Mouse (Mus musculus) thymus, postnatal 10 days (tissue): ENCODE measurements around the gene Chn2.

Experiments used
- DNase-seq, 2 experiments: peaks; one replicate each; pipeline ENCODE4 v3.0.0; 2021; ENCODE audit warnings: low spot score in 2 of 2

Gene Chn2

DNA sequence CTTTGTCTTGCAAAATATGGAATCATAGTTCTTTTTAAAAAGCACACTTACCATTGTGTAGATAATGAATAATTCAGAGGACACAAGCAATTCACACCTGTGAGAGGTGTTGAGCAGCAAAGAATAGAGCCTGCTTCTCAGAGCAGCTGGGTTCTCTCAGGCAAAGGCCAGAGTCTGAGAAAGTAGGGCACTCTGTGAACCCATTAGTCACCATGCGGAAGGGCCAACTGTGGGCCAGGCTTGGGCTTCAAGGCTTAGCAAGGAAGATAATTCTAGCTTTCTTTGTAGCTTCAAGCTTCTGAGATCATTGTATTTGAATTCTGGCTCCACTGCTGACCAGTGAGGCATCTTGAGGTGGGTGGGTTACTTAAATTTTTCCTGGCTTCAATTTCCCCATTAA, 2.8 kb downstream of the Chn2 start:
- no peak for DNase-seq

DNA sequence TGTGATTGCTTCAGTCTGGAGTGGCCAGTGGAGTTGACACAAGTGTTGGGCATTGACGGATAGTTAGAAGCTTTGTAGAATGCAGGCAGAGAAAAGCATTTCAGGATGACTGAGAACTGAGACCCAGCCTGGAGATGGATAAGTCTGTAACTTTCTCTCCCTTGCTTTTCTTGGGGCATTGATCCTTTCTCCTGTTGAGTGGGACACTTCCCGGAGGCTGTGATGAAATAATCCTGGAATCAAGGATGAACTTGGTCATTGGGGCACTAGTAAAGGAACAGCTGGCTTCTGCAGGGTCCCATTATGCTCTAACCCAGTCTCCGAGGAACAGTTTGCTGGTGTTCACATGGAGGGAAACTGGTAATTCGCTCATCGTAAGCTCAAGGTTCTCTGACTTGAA, 4.2 kb downstream of the Chn2 start:
- no peak for DNase-seq

DNA sequence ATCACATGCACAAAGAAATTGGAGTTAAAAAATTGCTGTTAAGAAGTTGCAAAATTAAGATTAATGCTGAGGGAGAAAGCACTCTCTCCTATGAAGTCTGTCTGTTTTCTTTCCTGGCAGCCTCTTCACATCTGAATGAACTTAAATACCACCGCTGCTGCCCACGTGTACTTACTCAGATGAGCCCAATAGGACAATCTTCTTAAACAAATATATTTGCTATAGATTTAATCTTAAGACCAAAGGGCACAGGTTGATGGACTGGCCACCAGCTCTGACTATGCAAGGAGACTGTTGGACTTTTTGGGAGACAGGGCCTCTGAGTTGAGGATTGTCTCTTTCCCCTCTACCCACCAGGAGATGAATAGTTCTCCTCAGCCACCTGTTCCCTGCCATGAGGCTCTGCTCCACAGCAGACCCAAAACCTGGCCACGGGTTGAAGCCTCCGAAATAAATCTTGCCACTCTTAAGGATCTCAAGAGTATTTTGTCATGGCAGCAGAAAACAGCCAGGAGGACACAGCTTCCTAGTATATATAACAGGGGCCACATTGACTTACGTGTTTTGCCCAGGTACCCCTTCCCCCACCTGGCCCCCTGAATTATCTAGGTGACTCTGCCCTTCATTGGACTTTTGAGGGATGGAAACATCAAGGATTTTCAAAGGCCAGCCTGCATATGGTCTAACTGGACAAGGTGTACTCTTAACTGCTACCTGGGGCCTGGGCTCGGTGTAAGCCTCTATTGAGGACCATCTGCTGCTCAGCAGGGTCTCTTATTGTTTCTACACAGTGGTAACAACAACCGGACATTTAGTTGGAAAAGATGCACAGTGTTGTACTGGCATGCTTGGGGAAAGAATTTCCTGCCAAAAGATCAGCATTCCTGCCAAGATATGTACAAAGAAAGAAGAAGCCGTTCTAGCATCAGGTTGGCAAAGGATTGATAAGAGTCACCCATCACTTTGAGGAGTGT, 6.7 kb downstream of the Chn2 start:
- DNase-seq: no peak

DNA sequence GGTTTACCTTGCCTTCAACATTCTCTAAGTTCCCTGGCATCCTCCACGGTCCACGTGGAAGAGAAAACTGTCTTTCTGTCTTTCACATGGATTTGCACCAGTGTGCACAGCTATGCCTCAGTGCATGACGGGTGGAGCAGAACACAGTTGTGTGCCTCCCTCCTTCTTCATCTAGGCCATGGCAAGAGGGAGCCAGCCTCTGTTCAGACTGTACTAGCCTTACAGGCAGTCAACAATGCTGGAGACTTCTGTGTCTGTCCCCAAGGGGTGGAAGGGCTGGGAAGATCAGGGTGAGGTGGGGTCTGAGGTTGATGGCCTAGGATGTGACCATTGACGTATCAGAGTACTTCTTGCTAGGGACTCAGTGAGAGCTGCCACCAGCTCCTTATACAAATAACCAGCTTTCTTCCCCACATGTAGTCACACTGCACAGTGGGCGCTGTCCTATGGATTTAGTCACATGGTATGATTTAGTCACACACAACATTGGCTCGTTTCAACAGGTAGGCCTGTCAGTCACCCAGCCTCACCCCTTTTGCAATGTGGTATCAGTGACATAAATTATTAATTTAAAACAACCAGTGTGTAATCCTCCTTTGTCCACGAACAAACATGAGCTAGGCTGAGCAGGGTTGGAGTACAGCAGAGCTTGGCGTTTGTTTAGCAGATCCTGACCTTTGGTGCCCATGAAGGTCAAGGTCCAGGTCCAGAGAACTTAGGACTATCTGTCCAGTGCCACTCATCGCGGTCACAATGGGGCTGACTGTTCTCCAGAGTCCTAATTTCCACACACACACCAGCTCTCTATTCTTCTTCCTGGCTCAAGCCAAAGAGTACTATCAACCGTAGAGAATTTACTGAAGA, 7.8 kb downstream of the Chn2 start:
- DNase-seq: no peak

DNA sequence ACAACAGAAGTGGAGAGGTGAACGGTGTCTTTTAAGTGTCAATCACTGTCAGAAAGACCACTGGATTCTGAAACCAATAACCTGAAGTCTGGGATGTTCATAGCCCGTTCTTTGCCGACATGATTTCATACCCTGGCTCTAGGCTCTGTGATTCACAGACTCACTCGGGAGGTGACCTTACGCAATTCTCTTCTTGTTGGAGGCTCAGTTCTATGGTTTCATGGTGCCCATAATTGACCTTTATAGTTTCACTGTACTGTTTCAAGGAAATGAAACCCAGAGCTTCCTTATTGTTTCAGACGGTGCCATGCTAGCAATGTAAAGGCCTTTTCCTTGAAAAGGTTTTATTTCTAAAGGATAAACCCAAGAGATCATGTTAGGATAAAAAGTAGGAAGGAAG, 9.4 kb downstream of the Chn2 start:
- no peak for DNase-seq

DNA sequence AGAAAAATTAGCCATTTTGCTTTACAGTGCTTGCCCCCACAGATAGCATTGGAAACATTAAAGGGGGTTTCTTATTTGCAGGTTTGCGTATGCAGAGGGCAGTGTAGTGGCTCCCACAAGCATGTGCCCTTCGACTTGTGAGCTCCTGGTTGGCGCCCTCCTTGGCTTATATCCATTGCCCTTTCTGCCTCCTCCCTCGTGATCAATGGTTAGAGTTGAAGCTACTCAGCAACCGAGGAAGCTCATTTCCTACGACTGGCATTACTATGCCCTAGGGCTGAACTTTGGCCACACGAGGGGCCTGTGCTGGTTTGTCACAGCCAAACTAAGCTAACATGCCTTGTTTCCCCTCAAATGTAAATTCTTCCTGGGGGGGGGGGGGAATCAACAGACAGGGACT, 11.8 kb downstream of the Chn2 start:
- no peak for DNase-seq

DNA sequence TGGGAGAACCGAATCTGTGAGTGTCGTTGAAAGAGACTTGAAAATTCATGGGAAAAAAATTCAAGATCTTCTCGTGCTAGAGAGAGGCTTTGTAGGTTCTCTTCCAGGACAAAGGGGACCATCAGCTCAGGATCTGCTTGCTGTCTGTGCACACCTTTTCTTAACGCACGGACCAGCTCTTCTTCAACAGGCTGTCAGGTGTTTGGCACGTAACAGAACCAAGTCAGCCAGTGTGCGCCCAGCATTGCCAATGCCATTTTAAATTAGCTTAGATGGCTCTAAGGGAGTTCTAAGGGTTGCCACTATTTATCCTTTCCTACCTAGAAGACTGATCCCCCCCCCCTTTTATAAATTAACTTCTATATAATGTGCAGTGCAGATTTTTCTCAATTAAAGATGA, 12.8 kb downstream of the Chn2 start:
- DNase-seq: no peak

DNA sequence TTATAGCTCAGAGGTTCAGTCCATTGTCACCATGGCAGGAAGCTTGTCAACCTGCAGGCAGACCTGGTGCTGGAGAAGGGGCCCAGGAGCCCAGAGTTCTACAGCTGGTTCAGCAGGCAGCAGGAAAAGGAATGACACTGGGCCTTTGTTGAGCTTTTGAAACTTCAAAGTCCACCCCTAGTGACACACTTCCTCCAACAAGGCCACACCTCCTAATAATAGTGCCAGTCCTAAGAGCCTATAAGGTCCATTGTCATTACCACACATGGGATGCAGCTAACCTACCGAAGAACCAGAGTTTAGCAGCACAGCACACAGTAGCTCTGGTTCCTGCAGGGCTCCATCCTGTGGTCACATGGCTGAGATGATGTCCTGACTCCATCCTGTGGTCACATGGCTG, 13.3 kb downstream of the Chn2 start:
- DNase-seq: no peak

DNA sequence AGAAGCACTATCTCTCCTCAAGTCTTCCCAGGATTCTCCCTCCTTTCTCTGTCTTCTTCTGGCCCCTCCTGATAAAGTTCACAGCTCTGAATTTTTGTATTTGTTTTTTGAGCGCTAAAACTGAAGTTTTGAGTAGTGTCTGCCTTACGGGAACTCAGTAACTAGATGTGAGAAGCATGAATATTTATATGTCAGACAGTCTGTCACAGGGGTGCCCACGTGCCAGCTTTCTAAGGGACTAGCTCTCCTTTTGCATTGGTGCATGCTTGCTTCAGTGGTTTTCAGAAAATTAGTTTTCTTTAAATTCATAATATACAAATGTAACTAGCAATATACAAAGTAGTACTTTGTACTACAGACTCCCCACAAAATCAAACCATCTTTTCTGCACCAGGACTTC, 14.0 kb downstream of the Chn2 start:
- no peak for DNase-seq

DNA sequence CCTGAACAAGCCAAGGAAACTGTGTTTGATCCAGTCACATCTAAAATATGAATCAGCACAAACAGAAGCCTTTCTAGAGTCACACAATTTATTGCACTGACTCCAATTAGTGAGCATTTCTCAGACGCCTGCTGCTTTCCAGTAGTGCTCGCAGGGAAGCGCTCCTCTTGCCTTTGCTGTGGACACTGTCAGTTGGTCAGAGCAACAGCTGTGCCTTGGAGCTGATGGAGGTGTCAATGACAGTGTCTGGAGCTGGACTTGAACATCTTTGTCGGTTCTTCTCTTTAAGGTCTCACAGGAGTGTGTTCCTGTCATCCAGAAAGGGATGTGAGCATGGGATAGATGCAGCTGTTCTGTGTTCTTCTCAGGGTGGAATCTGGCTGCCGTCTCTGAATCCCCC, 16.0 kb downstream of the Chn2 start:
- DNase-seq: no peak

DNA sequence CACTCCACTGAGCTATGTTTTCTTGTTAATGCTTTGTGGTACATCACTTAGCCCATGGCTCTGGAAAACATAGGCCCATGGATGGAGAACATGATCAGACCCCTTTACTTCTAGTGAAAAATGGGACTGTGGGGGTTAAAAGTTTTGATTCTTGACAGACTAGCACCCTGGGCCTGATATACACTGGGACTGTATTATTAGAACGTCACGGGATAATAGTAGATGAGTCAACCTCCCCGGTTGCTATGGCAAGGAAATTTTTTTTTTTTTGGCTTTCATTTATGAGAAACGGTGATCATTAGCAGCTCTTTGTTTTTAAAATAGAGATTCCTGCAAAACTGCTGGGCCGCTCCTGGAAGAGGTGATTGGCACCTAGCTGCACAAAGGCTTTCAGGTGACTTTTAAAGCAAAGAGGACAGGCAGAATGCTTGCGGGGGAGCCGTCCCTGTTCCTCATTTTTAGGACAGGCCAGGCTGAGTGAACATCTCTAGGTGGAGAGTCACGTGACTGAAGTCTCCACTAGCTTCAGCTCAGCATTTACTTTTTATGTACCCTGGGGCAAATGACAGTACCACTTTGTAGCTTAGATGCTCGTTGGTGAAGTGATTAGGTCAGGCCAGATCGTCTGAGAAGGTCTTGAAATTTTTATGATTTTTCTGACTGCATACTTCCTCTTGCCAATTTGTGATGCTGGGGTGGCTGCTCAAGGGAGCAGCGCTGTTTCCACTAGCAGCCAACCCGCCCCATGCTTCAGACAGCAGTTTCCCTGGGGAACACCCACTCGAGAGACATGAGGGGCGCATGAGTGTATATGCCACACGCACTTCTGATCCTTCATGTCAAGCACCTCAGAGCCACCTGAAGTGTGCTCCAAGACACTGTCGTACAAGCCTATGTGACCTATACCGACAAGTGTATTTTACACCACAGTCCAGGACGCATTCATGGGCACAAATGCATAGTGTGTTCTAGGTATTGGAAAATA, 17.5 kb downstream of the Chn2 start:
- DNase-seq: no peak

DNA sequence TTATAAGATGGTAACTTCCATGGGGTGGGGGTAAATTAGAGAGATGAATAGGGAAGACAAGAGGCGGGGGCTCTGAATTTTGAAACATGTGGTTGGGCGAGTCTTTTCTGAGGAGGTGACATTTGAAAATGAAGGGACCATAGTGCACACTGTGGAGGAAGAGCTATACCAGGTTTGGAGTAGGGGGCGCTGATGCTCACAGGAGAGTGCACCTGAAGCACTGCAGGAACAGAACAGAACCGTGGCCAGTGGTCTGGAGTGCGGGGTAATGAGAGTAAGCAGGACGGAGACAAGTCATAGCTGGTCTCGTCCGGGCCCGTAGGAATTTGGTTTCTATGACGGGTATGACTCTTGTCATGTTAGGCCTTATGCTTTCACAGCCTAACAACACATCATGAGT, 18.3 kb downstream of the Chn2 start:
- DNase-seq: no peak

DNA sequence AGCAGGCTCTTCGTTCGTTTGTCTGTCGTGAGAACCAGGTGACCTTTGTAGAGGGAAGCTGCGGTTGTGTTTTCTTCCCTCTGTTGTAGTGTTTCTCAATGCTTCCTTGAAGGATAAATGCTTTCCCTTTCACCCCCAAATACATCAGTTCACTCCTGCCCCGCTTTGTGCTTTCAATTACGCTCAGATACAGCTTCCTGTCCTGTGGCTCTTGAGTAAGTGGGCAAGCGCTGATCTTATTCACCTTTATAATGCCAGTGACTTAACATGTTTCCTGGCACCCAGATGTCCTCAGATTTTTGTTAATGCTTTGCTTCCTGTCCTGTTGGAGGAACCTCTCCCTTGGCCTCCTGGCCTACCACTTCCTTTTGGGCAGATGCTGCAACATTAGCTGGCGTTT, 19.5 kb downstream of the Chn2 start:
- DNase-seq: no peak

DNA sequence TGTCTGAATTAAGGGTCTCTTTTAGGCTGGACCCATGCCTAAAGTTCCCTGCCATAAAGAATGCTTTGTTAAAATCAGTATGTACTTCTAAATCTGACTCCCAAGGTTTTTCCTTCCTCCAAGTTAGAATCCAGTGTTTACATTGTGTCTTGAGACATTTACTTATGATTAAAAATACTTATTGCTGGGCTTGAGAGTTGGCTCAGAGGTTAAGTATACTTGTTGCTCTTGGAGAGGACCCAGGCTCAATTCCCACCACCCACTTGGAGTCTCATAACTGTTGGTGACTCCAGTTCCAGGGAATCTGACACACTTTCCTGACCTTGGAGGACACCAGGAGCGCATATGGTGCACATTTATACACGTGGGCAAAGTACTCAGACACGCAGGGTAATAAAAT, 20.9 kb downstream of the Chn2 start:
- no peak for DNase-seq

DNA sequence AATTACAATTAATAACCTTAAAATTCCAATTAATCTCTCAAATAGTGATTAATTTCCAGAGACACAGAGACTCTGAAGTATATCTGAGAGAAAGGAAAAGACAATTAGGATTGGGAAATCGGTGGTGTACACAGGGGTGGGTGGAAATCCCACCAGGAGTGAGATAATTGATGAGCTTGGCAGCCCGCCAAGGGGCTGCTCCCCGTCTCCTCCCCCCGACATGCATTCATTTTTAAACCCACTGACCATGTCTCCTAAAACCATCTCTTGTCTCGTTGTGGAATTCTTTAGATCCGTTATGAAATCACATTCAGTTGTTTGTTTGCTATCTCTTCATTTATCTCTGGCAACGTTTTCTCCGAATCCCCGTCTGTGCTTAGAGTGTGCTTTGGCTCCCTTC, 22.0 kb downstream of the Chn2 start:
- DNase-seq: no peak

DNA sequence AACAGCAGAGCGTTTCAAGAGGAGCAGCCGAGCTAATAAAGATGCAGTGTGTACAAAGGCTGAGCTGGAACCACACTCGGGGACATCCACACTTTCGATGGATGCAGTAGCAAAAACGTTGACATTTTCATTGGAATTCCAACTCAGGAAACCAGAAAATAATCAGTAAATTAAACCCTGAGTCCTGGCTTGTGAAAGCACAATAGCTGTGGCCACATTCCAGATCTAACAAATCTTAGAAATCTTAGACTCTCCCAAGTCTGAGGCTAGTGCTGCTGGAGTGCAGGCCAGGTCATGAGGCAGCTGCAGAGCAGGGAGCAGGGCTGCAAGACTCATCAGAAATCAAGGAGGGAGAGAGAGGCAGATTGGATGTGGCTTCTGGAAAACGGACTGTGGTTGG, 24.5 kb downstream of the Chn2 start:
- no peak for DNase-seq

DNA sequence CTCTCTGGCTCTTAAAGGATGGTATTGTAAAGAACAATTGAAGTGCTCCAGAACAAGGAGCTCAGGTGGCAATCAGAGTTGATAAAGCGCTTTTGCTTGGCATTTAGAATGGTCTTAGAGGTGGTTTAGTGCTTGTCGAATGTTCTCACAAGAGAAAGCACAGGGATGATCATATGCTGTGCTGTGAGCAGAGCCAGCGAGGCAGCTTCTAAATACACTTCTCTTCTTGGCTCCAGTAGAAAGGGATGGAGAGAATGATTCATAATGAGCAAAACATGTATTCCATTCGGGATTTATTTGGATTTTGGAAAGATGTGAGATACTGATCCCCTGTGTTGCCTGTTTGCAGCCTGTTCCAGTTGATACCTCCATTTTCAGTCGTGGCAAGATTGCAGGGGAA, 28.0 kb downstream of the Chn2 start:
- no peak for DNase-seq

DNA sequence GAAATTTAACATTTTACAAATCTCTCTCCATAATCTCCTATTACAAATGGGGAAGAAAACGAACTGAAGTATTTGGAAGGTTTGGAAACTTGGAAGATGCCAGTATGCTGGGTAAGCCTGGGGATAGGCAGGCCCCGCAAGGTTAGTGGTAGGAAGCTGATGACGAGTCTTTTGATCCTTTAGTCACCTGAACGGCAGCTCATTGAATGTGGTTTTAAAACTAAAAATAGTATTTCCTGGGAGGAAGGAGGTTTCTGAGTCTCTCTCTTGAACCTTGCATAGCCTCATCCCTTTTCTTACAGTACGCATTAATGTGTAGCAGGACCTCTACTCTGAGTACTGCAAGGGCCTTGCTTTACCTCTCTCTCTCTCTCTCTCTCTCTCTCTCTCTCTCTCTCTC, 29.5 kb downstream of the Chn2 start:
- DNase-seq: no peak

DNA sequence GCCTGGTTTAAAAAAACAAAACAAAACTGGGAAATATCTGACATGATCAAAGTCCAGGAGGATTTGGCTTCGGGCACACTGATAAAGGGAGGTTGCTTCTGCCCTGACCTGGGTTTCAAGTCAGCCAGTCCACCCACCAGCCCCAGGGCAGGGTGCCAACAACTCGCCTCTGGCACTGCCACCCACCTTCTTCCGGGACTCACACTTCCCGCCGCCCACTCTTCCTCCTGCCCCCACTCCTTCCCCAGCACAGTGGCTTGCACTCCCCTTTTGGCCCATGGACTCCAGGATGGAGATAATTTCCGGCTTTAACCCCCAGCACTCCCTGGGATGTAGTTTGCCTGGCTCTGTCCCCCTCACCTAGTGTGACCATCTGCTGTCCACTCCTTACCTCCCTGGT, 31.4 kb downstream of the Chn2 start:
- DNase-seq: no peak

DNA sequence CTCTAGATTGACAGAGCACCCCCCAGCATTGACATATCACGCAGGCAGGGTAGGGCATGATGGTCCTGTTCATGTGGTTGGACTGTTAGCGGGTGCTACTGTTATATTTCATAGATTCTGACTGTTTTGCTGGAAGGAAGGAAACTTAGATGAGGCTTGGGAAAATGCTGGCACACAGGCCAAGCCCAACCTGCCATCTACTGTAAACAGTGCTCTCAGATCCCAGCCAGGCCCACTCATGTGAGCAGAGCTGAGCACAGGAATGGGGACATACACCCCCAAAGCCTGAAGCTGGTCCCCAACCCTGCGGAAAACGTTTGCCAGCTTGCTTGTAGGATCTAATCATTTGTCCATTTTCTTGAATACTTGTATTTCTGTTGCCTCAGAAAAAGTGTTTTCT, 32.1 kb downstream of the Chn2 start:
- DNase-seq: no peak

DNA sequence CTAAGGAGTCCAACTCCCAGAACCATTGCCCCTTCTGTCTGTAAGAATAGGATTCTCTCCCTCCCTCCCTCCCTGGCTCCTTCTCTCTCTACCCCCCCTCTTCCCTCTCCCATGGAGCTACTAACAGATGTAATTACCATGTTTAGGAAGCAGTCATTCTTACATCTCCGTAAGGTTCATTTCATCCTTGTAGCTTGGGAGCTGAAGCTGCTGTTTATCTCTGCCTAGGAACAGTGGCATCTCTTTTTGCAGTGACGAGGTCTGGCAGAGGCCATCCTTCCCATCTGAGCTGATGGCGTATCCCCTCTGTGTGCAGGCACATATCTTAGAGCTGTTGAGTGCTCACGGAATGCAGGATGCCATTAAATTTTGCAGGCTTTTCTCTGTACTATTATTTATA, 35.1 kb downstream of the Chn2 start:
- DNase-seq: no peak

DNA sequence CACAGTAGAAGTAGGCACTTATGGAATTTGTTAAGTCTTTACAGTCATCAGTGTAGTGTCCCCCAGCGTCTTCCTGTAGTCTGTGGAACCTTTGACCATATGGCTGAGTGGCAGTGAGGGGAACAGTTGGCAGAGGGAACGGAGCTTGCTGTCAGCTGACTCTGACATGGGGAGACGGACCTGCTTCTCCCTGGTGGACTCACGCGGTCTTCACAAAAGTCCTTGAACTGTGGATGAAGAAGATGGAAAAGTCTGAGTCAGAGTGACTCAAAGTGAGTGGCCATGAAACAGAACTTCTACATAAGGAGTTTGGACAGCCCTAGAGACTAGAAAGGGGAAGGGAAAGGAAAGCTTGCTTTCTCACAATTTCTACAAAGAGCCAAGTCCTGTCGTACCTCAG, 36.1 kb downstream of the Chn2 start:
- DNase-seq: no peak
